Comparison of ENCODE assay signal across 10 mouse cellular contexts in the genomic region with DNA sequence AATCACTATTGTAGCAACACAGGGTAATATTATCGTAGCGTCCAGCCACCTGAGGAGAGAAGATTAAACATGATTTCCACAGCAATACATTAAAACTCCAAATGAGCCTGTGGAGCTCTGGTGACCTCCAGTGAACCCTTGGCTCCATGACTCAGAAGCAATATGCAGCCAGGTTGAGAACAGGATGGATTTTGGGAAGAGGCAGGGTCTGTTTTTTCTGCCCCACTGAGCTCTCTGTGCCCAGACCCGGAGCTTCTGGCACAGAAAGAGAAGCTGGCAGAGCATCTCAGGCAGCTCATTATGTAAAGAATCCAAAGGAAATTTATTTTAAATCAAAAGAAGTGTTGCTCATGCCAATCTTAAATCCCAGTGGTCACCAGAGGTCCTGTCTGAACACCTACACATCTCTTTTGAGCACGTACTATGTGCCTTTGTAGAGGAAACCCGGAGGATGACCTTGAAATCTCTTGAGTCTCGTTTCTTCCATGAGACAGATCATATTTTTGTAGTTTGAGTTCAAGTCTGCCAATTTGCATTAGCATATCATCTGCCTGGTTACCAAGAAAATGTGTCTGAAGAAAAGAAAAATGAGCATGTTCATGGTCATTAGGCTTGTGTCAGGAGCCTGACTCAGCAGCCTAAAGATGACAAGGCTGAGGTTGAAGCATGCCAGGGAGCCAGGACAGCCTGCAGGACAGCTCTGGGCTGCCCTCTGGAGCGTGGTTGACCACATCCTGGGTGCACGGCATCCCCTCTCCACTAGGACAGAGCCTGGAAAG.
A peak's percentile ranks its signal among the peaks of the same experiment; 100 is the strongest.
DNase-seq lines count a peak whose midpoint lies in the region; ATAC-seq and TF ChIP-seq lines count a peak whose summit lies in the region.
"Had no signal": no experiment of that assay in that cellular context is flagged by ENCODE, and none has a peak within 500 bp of the region (broad histone marks: within the 10 kb centered on the region; RNA-seq: fewer than 3 reads in every experiment).

No protein-coding gene starts in this region.

- H3K36me3 ChIP-seq in liver, postnatal 0 days (replicated peaks; ENCODE audit: insufficient read depth, low read length): no peaks in the 10 kb centered on the region
- H3K36me3 ChIP-seq in liver, embryonic 11.5 days (ENCODE audit: control insufficient read depth, insufficient read depth, low read length): no peaks in the 10 kb centered on the region
- H3K36me3 ChIP-seq in kidney, embryonic 16.5 days (ENCODE audit: insufficient read depth, low read length): no peaks in the 10 kb centered on the region
- H3K36me3 ChIP-seq: embryonic facial prominence, embryonic 15.5 days; midbrain, embryonic 12.5 days had no signal

- DNase-seq in liver, postnatal 0 days: no peak
- no peak for DNase-seq in liver, embryonic 11.5 days (ENCODE audit: low spot score)
- peak; percentile 63 for DNase-seq in adrenal gland, postnatal 25 days
- peak; percentile 29 to 31 for DNase-seq in right cerebral cortex, postnatal 10 days (ENCODE audit: low spot score in 2 of 2)
- no peak for DNase-seq in gastrocnemius, adult 8-10 months (ENCODE audit: low spot score in 2 of 2)
- no peak for DNase-seq in embryo, embryonic 9.5 days (ENCODE audit: extremely low spot score)

- TF ChIP-seq POLR2A in embryonic fibroblast, embryonic 13.5 days (IDR thresholded peaks at IDR 0.05; ENCODE audit: low read depth, low read length): no peak

- TF ChIP-seq EP300 in liver, postnatal 0 days (IDR thresholded peaks at IDR 0.05; ENCODE audit: low read depth): no peak

- ATAC-seq in liver, postnatal 0 days: no peak
- no peak for ATAC-seq in liver, embryonic 11.5 days (replicated peaks; ENCODE audit: low FRiP score)
- ATAC-seq in kidney, embryonic 16.5 days (ENCODE audit: low FRiP score, low TSS enrichment): no peak

- H3K4me2 ChIP-seq in liver, postnatal 0 days (ENCODE audit: low read depth, low read length): no peak overlapping the region
- H3K4me2 ChIP-seq in liver, embryonic 11.5 days: no peak overlapping the region
- no peak overlapping the region for H3K4me2 ChIP-seq in kidney, embryonic 16.5 days (replicated peaks; ENCODE audit: low read depth, low read length)
- H3K4me2 ChIP-seq: embryonic facial prominence, embryonic 15.5 days; midbrain, embryonic 12.5 days had no signal

- H3K27ac ChIP-seq in liver, postnatal 0 days (ENCODE audit: low read depth): no peak overlapping the region
- H3K27ac ChIP-seq in liver, embryonic 11.5 days (ENCODE audit: low read depth, low read length): no peak overlapping the region
- peak overlapping the region; percentile 42 for H3K27ac ChIP-seq in embryonic fibroblast, embryonic 13.5 days (ENCODE audit: insufficient read depth, low read length)
- H3K27ac ChIP-seq in kidney, embryonic 16.5 days (ENCODE audit: low read length): no peak overlapping the region
- H3K27ac ChIP-seq: embryonic facial prominence, embryonic 15.5 days; midbrain, embryonic 12.5 days had no signal

- H3K27me3 ChIP-seq in liver, postnatal 0 days (ENCODE audit: insufficient read depth, low read length): no peaks in the 10 kb centered on the region
- no peaks in the 10 kb centered on the region for H3K27me3 ChIP-seq in liver, embryonic 11.5 days (replicated peaks; ENCODE audit: control insufficient read depth, insufficient read depth, low read length)
- no peaks in the 10 kb centered on the region for H3K27me3 ChIP-seq in kidney, embryonic 16.5 days (ENCODE audit: insufficient read depth, low read length)
- H3K27me3 ChIP-seq: embryonic facial prominence, embryonic 15.5 days; midbrain, embryonic 12.5 days had no signal

- H3K4me3 ChIP-seq in liver, postnatal 0 days (ENCODE audit: low read depth, low read length): no peak overlapping the region
- no peak overlapping the region for H3K4me3 ChIP-seq in liver, embryonic 11.5 days (ENCODE audit: low read depth, low read length)
- H3K4me3 ChIP-seq in embryonic fibroblast, embryonic 13.5 days (ENCODE audit: insufficient read depth, low read length): no peak overlapping the region
- no peak overlapping the region for H3K4me3 ChIP-seq in kidney, embryonic 16.5 days (ENCODE audit: low read length)
- H3K4me3 ChIP-seq: embryonic facial prominence, embryonic 15.5 days; midbrain, embryonic 12.5 days had no signal

- no peaks in the 10 kb centered on the region for H3K4me1 ChIP-seq in liver, postnatal 0 days (ENCODE audit: insufficient read depth)
- no peaks in the 10 kb centered on the region for H3K4me1 ChIP-seq in liver, embryonic 11.5 days (replicated peaks; ENCODE audit: control insufficient read depth, insufficient read depth, low read length)
- peaks cover 3% of the 10 kb centered on the region; the same call in 1 of the 2 replicates for H3K4me1 ChIP-seq in embryonic fibroblast, embryonic 13.5 days (ENCODE audit: control insufficient read depth, insufficient read depth, low read length)
- H3K4me1 ChIP-seq in kidney, embryonic 16.5 days (ENCODE audit: insufficient read depth, low read length): no peaks in the 10 kb centered on the region
- H3K4me1 ChIP-seq: embryonic facial prominence, embryonic 15.5 days; midbrain, embryonic 12.5 days had no signal

- WGBS in liver, postnatal 0 days (ENCODE audit: insufficient replicate concordance): 72% methylated on average over 8 of the region's 8 CpGs
- WGBS in liver, embryonic 11.5 days: 76% methylated on average over 8 of the region's 8 CpGs
- WGBS in kidney, embryonic 16.5 days: 78% methylated on average over 8 of the region's 8 CpGs

- 0 out of 2 replicates have a peak, but pooled peaks have one; percentile 23 for TF ChIP-seq CTCF in liver, postnatal 0 days (IDR thresholded peaks at IDR 0.05; ENCODE audit: low read depth)
- peak; percentile 50; the same call in 1 of the 2 replicates for TF ChIP-seq CTCF in embryonic fibroblast, embryonic 13.5 days (IDR thresholded peaks at IDR 0.05; ENCODE audit: borderline replicate concordance, insufficient read depth, low read length)

- no peak overlapping the region for H3K9ac ChIP-seq in liver, postnatal 0 days (replicated peaks)
- no peak overlapping the region for H3K9ac ChIP-seq in liver, embryonic 11.5 days (ENCODE audit: low read depth, low read length)
- H3K9ac ChIP-seq in kidney, embryonic 16.5 days (replicated peaks; ENCODE audit: low read length): no peak overlapping the region
- H3K9ac ChIP-seq: embryonic facial prominence, embryonic 15.5 days; midbrain, embryonic 12.5 days had no signal

- H3K9me3 ChIP-seq in liver, postnatal 0 days (ENCODE audit: low read length): no peaks in the 10 kb centered on the region
- H3K9me3 ChIP-seq in liver, embryonic 11.5 days (ENCODE audit: control insufficient read depth, low read length): no peaks in the 10 kb centered on the region
- no peaks in the 10 kb centered on the region for H3K9me3 ChIP-seq in kidney, embryonic 16.5 days (ENCODE audit: low read length)
- H3K9me3 ChIP-seq: embryonic facial prominence, embryonic 15.5 days; midbrain, embryonic 12.5 days had no signal

Comparison
In these comparisons a context has a peak if more than half of its experiments do, and no peak if none do; other contexts are left out.
1. DNase-seq: peak in adrenal gland, postnatal 25 days (single experiment) and right cerebral cortex, postnatal 10 days (2 of 2); none in liver, postnatal 0 days (single experiment), liver, embryonic 11.5 days (single experiment), gastrocnemius, adult 8-10 months (0 of 2) and embryo, embryonic 9.5 days (single experiment).